Mouse (Mus musculus) heart, postnatal 4 days (tissue): ENCODE results near the gene Fam162b. TPM values are rescaled to one million over a fixed set of nuclear protein-coding genes. Genes with fewer than 3 reads are reported as not detected.

Source experiments
- total RNA-seq, 2 experiments: library from RNA; stranded (reverse); gene quantifications; 2 replicates each; pipeline ENCODE4 v1.2.3; 2021

Gene Fam162b
- total RNA-seq, 2 experiments from 2014 or later: not detected

Other genes with a start within 250 kb of the Fam162b start
- gene Gm49339, start 109.9 kb downstream of the Fam162b start, total RNA-seq: under 1 TPM in 1 of 2 experiments, not detected in 1; 0.77 TPM
- gene Lilr4b, start 109.9 kb downstream of the Fam162b start, total RNA-seq: 1 to 10 TPM; 1.4 TPM
- under 1 TPM; 0.74 to 0.95 TPM for gene Lilrb4a, start 99.6 kb downstream of the Fam162b start, total RNA-seq
- not detected for gene Gprc6a, start 40.9 kb upstream of the Fam162b start, total RNA-seq
- not detected for gene Rfx6, start 87.2 kb upstream of the Fam162b start, total RNA-seq